Mouse (Mus musculus) heart, embryonic 14.5 days (tissue): Measurements from ENCODE around the gene Cdk4. TPM values are rescaled to one million over a fixed set of nuclear protein-coding genes. Genes with fewer than 3 reads are reported as not detected.

Experiments
- ATAC-seq: fragments of 200-750 bp; cut with Nextera tagmentation; 2 replicates; pipeline ENCODE4 v1.8.0; 2017; ENCODE audit warnings: low read depth, moderate TSS enrichment; ENCODE audit not compliant: insufficient number of reproducible peaks, insufficient read depth, low FRiP score
- H3K27ac ChIP-seq, 2 experiments: fragments of 200-500 bp in 1 of 2; fragments of 300-500 bp in 1 of 2; sonication (generic) in 1 of 2; replicated peaks in 1 of 2; 2 replicates each; pipeline ENCODE4 v1.5.1; 2012 to 2014; ENCODE audit warnings: low read depth in 2 of 2, low read length in 2 of 2, control low read depth in 1 of 2, mild to moderate bottlenecking in 1 of 2, mixed read lengths in 1 of 2; ENCODE audit not compliant: control insufficient read depth in 1 of 2, insufficient read depth in 1 of 2
- H3K27me3 ChIP-seq: fragments of 300-500 bp; sonication (generic); 2 replicates; pipeline ENCODE4 v1.6.1; 2014; ENCODE audit warnings: mild to moderate bottlenecking, low read length, control low read depth; ENCODE audit not compliant: control insufficient read depth, insufficient read depth
- H3K36me3 ChIP-seq: fragments of 300-500 bp; sonication (generic); 2 replicates; pipeline ENCODE4 v1.6.1; 2014; ENCODE audit warnings: mild to moderate bottlenecking, control low read depth, low read length, mixed read lengths; ENCODE audit not compliant: control insufficient read depth, insufficient read depth
- H3K4me1 ChIP-seq, 2 experiments: fragments of 200-500 bp in 1 of 2; fragments of 300-500 bp in 1 of 2; sonication (generic) in 1 of 2; 2 replicates each; pipeline ENCODE4 v1.6.1; 2012 to 2014; ENCODE audit warnings: low read length in 2 of 2, control low read depth in 1 of 2, mixed read lengths in 1 of 2; ENCODE audit not compliant: control insufficient read depth in 2 of 2, insufficient read depth in 2 of 2
- H3K4me2 ChIP-seq: fragments of 300-500 bp; sonication (generic); 2 replicates; pipeline ENCODE4 v1.6.1; 2014; ENCODE audit warnings: mild to moderate bottlenecking, low read length
- H3K4me3 ChIP-seq, 2 experiments: fragments of 200-500 bp in 1 of 2; fragments of 300-500 bp in 1 of 2; sonication (generic) in 1 of 2; 2 replicates each; pipeline ENCODE4 v1.5.1; 2012 to 2014; ENCODE audit warnings: low read length in 2 of 2, mild to moderate bottlenecking in 2 of 2, control low read depth in 1 of 2, low read depth in 1 of 2, moderate library complexity in 1 of 2; ENCODE audit not compliant: control insufficient read depth in 1 of 2, insufficient read depth in 1 of 2
- H3K9ac ChIP-seq: fragments of 300-500 bp; sonication (generic); 2 replicates; pipeline ENCODE4 v1.6.1; 2014; ENCODE audit warnings: mild to moderate bottlenecking, low read length
- H3K9me3 ChIP-seq: fragments of 300-500 bp; sonication (generic); 2 replicates; pipeline ENCODE4 v1.6.1; 2016; ENCODE audit warnings: low read length, control low read depth; ENCODE audit not compliant: control insufficient read depth
- WGBS: fragments of 180-500 bp; shearing (Covaris S2); extraction: QIAGEN DNeasy Blood & Tissue Kit; methylation state at CpG from one replicate; pipeline ENCODE4 v1.1.7; 2014; 5-methylcytosine and 5-hydroxymethylcytosine counted together
- polyA plus RNA-seq: library from polyadenylated mRNA; unstranded; fragments of >200 nt; fragmentation: Nextera tagmentation; extraction: Ambion mirVana; gene quantifications from 2 replicates; pipeline ENCODE4 v1.2.1, GENCODE M21; 2014

Cdk4 gene
- polyA plus RNA-seq, 1 experiment from 2014 or later, result 946 TPM

DNA sequence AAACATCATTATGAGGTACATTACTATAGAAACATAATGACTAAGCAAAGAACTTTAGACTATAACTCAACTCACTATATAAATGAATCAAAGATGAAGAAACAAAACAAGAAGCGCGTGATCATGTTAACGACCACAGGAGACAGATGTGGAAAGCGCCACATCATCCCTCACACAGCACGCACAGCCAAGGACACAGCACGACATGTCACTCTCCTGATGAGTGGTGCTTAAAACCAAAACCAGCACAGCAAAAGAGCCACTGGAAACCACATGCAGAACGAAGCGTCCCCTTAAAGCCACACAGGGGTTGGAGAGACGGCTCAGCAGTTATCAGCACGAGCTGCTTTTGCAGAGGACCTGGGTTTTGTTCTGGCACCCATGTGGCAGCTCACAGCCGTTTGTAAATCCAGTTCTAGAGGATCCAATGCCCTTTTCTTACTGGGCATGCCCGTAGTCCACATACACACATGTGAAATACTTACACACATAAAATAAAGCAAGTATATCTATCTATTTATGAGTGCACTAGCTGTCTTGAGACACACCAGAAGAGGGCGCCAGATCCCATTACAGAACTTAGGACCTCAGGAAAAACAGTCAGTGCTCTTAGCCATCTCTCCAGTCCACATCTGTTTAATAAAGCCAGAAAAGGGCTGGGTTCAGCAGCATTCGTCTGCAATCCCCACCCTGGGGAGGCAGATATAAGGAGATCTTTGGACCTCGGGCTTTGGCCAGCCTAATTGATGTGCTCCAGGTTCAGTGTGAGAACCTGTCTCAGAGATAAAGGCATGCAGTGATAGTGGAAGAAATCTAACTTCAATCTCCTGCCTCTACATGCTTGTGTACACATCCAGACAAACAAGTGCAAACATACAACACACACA lies 47.9 kb downstream of the Cdk4 start:
- no peak overlapping the region for H3K27ac ChIP-seq
- no peaks in the 10 kb centered on the region for H3K27me3 ChIP-seq
- no peak overlapping the region for H3K4me3 ChIP-seq
- H3K4me1 ChIP-seq, result no peaks in the 10 kb centered on the region
- no peak for ATAC-seq
- H3K9ac ChIP-seq, result no peak overlapping the region
- peaks cover 28% of the 10 kb centered on the region for H3K36me3 ChIP-seq
- no peak overlapping the region for H3K4me2 ChIP-seq
- H3K9me3 ChIP-seq, result no peaks in the 10 kb centered on the region
- 81% methylated on average over 15 of the region's 15 CpGs for WGBS

- Histone ChIP-seq H3K4me3 (no peak overlapping the region), H3K27me3 (no peaks in the 10 kb centered on the region), H3K4me1 (no peaks in the 10 kb centered on the region), H3K36me3 (peaks cover 45% of the 10 kb centered on the region), H3K9ac (no peak overlapping the region), H3K4me2 (no peak overlapping the region), H3K9me3 (no peaks in the 10 kb centered on the region), H3K27ac (no peak overlapping the region)
- ATAC-seq, result no peak
- WGBS, result 84% methylated on average over 11 of the region's 11 CpGs
These were observed 51.1 kb downstream of the Cdk4 start for GRCm38 (mm10) chr10:127114408-127114807.

- Histone ChIP-seq H3K4me2 (no peak overlapping the region), H3K27me3 (no peaks in the 10 kb centered on the region), H3K9ac (no peak overlapping the region), H3K9me3 (no peaks in the 10 kb centered on the region), H3K27ac (no peak overlapping the region), H3K4me3 (no peak overlapping the region), H3K36me3 (peaks cover 45% of the 10 kb centered on the region), H3K4me1 (peaks cover 0 to 2% of the 10 kb centered on the region in 2 experiments; a peak in 1 of 4 replicates)
- 74% methylated on average over 2 of the region's 2 CpGs for WGBS
- no peak for ATAC-seq
These were observed 51.7 kb downstream of the Cdk4 start for GRCm38 (mm10) chr10:127115068-127115467.

Other genes starting within 250 kb of the Cdk4 start
- 9.4 and 10.0 TPM in 2 replicates for gene Atp23, start 162.2 kb upstream of the Cdk4 start, polyA plus RNA-seq
- 60.4 and 64.4 TPM in 2 replicates for gene Ctdsp2, start 84.8 kb upstream of the Cdk4 start, polyA plus RNA-seq
- gene Avil, start 62.8 kb upstream of the Cdk4 start, polyA plus RNA-seq, result 0.19 and 0.39 TPM in 2 replicates
- gene Tsfm, start 32.7 kb upstream of the Cdk4 start, polyA plus RNA-seq, result 84.6 and 85.0 TPM in 2 replicates
- gene Mettl1, start 22.1 kb upstream of the Cdk4 start, polyA plus RNA-seq, result 36.3 and 37.1 TPM in 2 replicates
- gene Eef1akmt3, start 22.0 kb upstream of the Cdk4 start, polyA plus RNA-seq, result 0.16 and 0.30 TPM in 2 replicates
- not detected in 2 replicates for gene Cyp27b1, start 15.3 kb upstream of the Cdk4 start, polyA plus RNA-seq
- gene March9, start 3.4 kb upstream of the Cdk4 start, polyA plus RNA-seq, result 0.16 and 0.39 TPM in 2 replicates
- 99.1 and 101 TPM in 2 replicates for gene Tspan31, start 6.7 kb downstream of the Cdk4 start, polyA plus RNA-seq
- gene Agap2, start 11.8 kb downstream of the Cdk4 start, polyA plus RNA-seq, result 0.27 TPM in 1 of 2 replicates, not detected in the other
- gene Os9, start 57.6 kb downstream of the Cdk4 start, polyA plus RNA-seq, result 27.7 and 28.3 TPM in 2 replicates
- 1.5 and 2.0 TPM in 2 replicates for gene B4galnt1, start 101.7 kb downstream of the Cdk4 start, polyA plus RNA-seq
- gene Slc26a10, start 117.1 kb downstream of the Cdk4 start, polyA plus RNA-seq, result 17.4 and 19.3 TPM in 2 replicates
- 18.2 and 22.8 TPM in 2 replicates for gene Arhgef25, start 126.5 kb downstream of the Cdk4 start, polyA plus RNA-seq
- 73.3 and 75.7 TPM in 2 replicates for gene Dtx3, start 132.2 kb downstream of the Cdk4 start, polyA plus RNA-seq
- gene Pip4k2c, start 148.1 kb downstream of the Cdk4 start, polyA plus RNA-seq, result 17.6 and 22.8 TPM in 2 replicates
- gene Kif5a, start 199.8 kb downstream of the Cdk4 start, polyA plus RNA-seq, result 0.42 and 1.2 TPM in 2 replicates
- gene Dctn2, start 202.8 kb downstream of the Cdk4 start, polyA plus RNA-seq, result 126 and 137 TPM in 2 replicates
- gene Mbd6, start 225.5 kb downstream of the Cdk4 start, polyA plus RNA-seq, result 13.8 and 16.1 TPM in 2 replicates
- gene Mars, start 248.3 kb downstream of the Cdk4 start, polyA plus RNA-seq, result 76.1 and 76.2 TPM in 2 replicates